Mouse (Mus musculus): ENCODE measurements around the gene Nrsn2. TPM values are rescaled to one million over a fixed set of nuclear protein-coding genes. Genes with fewer than 3 reads are reported as not detected.
"Not testable (repeated sequence)": the region's sequence is repeated elsewhere in the genome, so short reads cannot be mapped to it uniquely, and the experiment has no call there.

The Nrsn2 gene
- polyA plus RNA-seq, 1 experiment = 0.51 TPM

DNA sequence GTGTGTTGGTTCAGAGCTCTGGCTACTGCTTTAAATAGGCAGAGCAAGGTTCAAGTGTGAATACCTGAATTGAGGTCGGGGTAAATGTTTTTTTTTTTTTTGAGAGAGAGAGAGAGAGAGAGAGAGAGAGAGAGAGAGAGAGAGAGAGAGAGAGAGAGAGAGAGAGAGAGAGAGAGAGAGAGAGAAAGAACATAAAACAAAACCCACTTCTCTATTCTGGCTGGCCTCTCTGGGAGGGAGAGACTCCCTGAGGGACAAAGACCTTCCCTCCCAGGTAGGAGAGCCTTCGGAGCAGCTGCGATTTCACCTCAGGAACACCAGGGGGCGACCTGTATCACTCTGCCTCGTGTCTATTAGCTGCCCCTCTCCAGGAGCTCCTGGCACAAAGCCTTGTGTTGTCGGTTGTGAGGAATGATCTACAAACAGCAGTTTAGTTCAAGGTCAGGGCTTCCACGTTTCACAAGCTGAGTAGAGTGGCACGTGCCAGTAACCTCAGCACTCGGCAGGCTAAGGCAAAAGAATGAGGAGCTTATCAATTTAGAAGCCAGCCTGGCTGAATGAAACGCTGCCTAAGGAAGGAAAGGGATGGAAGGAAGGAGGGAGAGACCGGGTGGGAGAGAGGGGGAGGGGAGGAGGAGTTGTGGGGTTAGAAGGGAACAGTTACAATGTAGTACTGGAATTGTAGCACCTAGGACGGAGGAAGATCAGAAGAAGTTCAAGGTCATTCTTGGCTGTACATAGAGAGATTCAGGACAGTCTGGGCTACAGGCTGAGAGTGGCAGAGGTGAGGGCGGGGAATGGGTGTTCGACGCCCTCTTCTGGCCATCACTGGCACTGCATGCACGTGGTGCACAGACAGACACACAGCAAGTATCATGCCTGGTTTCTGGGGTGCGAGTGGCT, 12.9 kb downstream of the Nrsn2 start:
- Histone ChIP-seq H3K4me1 (ENCODE audit: control insufficient read depth, insufficient read depth, insufficient read length, low read length) (peaks cover 27% of the 10 kb centered on the region; the same call in 1 of the 2 replicates), H3K27me3 (ENCODE audit: control insufficient read depth, insufficient read depth, low read length) (no peaks in the 10 kb centered on the region), H3K27ac (ENCODE audit: insufficient read depth, low read depth, low read length) (peak overlapping the region; percentile 62), H3K36me3 (ENCODE audit: control insufficient read depth, insufficient read depth, low read length) (no peaks in the 10 kb centered on the region), H3K4me3 (ENCODE audit: low read depth, low read length) (peak overlapping the region; percentile 11)
- WGBS = 6% methylated on average over 17 of the region's 17 CpGs
- TF ChIP-seq CTCF (IDR thresholded peaks at IDR 0.05; ENCODE audit: extremely low read depth, insufficient read length, insufficient replicate concordance, low read depth, low read length) (peak; percentile 90), POLR2A (IDR thresholded peaks at IDR 0.05; ENCODE audit: low read depth, low read length) (no peak)

DNA sequence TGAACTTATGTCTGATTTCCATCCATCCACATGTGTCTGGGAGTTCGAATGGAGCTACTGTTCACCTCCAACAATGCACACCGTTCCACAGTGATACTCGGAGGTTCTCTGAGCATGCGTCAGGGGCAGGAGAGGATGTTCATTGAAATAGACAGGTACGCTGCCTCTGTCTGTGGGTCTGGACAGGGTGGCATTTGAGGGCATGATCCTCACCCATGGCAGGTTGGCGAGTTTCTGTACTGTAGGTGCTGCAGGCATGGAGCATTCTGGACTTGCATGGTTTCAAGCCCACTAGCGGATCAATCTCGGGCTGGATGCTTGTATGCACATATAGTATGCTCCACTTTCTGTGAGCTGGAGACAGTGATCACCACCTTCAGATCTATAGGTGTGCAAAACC, 15.2 kb downstream of the Nrsn2 start:
- TF ChIP-seq POLR2A (IDR thresholded peaks at IDR 0.05; ENCODE audit: low read depth, low read length) (no peak), CTCF (IDR thresholded peaks at IDR 0.05; ENCODE audit: extremely low read depth, insufficient read length, insufficient replicate concordance, low read depth, low read length) (no peak)
- Histone ChIP-seq H3K4me3 (ENCODE audit: low read depth, low read length) (no peak overlapping the region), H3K4me1 (ENCODE audit: control insufficient read depth, insufficient read depth, insufficient read length, low read length) (peaks cover 27% of the 10 kb centered on the region; the same call in 1 of the 2 replicates), H3K27ac (ENCODE audit: insufficient read depth, low read depth, low read length) (0 out of 2 replicates have a peak overlapping the region, but pooled peaks have one; percentile 82), H3K36me3 (ENCODE audit: control insufficient read depth, insufficient read depth, low read length) (no peaks in the 10 kb centered on the region), H3K27me3 (ENCODE audit: control insufficient read depth, insufficient read depth, low read length) (no peaks in the 10 kb centered on the region)
- WGBS = 92% methylated on average over 8 of the region's 8 CpGs

DNA sequence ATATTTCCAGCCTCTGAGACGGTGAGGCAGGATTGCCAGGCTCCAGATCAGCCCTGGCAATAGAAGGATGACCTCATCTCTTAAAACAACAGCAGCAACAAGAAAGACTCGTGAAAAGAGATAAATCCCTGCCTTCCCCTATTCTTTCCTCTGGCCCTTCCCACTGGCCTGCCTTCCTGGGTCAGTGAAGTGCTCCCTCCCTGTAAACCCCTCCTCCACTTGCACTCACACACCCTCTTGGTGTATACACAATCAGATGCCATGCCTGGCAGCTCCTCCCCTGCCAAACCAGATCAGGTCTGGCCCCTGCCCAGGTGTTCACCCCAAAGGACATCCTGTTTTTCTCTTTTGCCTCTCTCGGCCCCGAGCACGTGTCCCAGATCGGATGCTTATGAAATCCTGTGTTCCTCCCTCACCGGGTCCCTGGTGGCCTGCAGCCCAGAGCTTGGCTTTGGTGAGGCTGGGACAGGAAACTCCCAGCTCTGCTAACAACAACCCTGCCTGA, 16.1 kb downstream of the Nrsn2 start:
- TF ChIP-seq POLR2A (IDR thresholded peaks at IDR 0.05; ENCODE audit: low read depth, low read length) = no peak
- no peak for TF ChIP-seq CTCF (IDR thresholded peaks at IDR 0.05; ENCODE audit: extremely low read depth, insufficient read length, insufficient replicate concordance, low read depth, low read length)
- H3K4me1 ChIP-seq (ENCODE audit: control insufficient read depth, insufficient read depth, insufficient read length, low read length) = peaks cover 27% of the 10 kb centered on the region; the same call in 1 of the 2 replicates
- H3K4me3 ChIP-seq (ENCODE audit: low read depth, low read length) = no peak overlapping the region
- H3K27me3 ChIP-seq (ENCODE audit: control insufficient read depth, insufficient read depth, low read length) = no peaks in the 10 kb centered on the region
- peak overlapping the region; percentile 82 for H3K27ac ChIP-seq (ENCODE audit: insufficient read depth, low read depth, low read length)
- H3K36me3 ChIP-seq (ENCODE audit: control insufficient read depth, insufficient read depth, low read length) = no peaks in the 10 kb centered on the region
- WGBS = 5% methylated on average over 7 of the region's 7 CpGs

DNA sequence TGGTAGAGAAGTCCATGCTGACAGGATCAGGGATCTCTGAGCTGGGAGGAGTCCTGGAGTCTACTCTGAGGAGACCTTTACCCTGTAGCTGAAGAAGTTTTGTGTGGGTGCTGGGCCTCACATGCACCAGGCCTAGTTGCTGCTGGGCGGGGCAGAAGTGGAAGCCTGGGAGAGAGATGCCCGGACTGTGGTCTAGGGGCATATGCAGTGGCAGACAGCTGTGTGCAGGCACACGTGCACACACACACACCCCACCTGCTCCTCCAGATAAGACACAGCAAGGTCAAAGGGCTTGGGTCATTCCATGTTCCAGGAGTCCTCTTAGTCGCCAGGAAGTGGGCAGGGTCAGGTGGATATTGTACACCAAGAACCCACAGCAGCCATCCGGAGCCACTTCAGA, 16.8 kb downstream of the Nrsn2 start:
- peak overlapping the region; percentile 82 for H3K27ac ChIP-seq (ENCODE audit: insufficient read depth, low read depth, low read length)
- H3K27me3 ChIP-seq (ENCODE audit: control insufficient read depth, insufficient read depth, low read length) = no peaks in the 10 kb centered on the region
- TF ChIP-seq CTCF (IDR thresholded peaks at IDR 0.05; ENCODE audit: extremely low read depth, insufficient read length, insufficient replicate concordance, low read depth, low read length) = no peak
- no peak for TF ChIP-seq POLR2A (IDR thresholded peaks at IDR 0.05; ENCODE audit: low read depth, low read length)
- H3K4me3 ChIP-seq (ENCODE audit: low read depth, low read length) = no peak overlapping the region
- H3K4me1 ChIP-seq (ENCODE audit: control insufficient read depth, insufficient read depth, insufficient read length, low read length) = peaks cover 27% of the 10 kb centered on the region; the same call in 1 of the 2 replicates
- 23% methylated on average over 5 of the region's 5 CpGs for WGBS
- no peaks in the 10 kb centered on the region for H3K36me3 ChIP-seq (ENCODE audit: control insufficient read depth, insufficient read depth, low read length)

DNA sequence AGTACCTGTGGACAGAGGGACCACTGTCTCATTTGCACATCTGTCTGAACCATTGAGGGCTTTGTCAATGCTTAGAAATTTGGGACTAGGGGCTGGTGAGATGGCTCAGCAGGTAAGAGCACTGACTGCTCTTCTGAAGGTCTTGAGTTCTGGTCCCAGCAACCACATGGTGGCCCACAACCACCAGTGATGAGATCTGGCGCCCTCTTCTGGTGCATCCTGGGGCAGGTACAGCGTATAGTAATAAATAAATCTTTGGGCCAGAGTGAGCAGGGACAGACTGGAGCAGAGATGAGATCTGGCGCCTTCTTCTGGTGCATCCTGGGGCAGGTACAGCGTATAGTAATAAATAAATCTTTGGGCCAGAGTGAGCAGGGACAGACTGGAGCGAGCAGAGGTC, 17.5 kb downstream of the Nrsn2 start:
- not testable (repeated sequence) for H3K27me3 ChIP-seq (ENCODE audit: control insufficient read depth, insufficient read depth, low read length); H3K36me3 ChIP-seq (ENCODE audit: control insufficient read depth, insufficient read depth, low read length); H3K4me3 ChIP-seq (ENCODE audit: low read depth, low read length)
- TF ChIP-seq CTCF (IDR thresholded peaks at IDR 0.05; ENCODE audit: extremely low read depth, insufficient read length, insufficient replicate concordance, low read depth, low read length) = peak; percentile 37; the same call in 1 of the 2 replicates
- WGBS = 83% methylated on average over 5 of the region's 5 CpGs
- Histone ChIP-seq H3K27ac (ENCODE audit: insufficient read depth, low read depth, low read length) (peak overlapping the region; percentile 70), H3K4me1 (ENCODE audit: control insufficient read depth, insufficient read depth, insufficient read length, low read length) (peaks cover 26% of the 10 kb centered on the region; the same call in 1 of the 2 replicates)

DNA sequence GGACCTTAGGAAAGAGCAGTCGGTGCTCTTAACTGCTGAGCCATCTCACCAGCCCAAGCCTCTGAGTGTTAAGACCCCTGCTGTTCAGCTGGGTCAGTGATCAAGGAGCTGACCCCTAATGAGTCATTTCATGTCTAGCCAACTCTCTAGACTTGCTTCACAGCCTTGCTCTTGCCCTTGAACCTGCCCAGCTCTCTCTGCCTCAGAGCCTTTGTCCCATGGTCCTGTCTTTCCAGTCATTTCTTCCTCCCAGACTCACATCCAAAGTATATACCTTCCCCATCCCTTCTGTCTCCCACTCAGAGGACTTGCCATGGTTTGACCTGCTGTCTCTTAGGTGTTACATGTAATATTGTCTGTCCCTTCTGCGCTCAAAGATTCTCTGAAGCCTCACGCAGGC, 19.2 kb downstream of the Nrsn2 start:
- WGBS = 96% methylated on average over 3 of the region's 3 CpGs
- H3K36me3 ChIP-seq (ENCODE audit: control insufficient read depth, insufficient read depth, low read length) = no peaks in the 10 kb centered on the region
- H3K27ac ChIP-seq (ENCODE audit: insufficient read depth, low read depth, low read length) = no peak overlapping the region
- no peaks in the 10 kb centered on the region for H3K27me3 ChIP-seq (ENCODE audit: control insufficient read depth, insufficient read depth, low read length)
- H3K4me1 ChIP-seq (ENCODE audit: control insufficient read depth, insufficient read depth, insufficient read length, low read length) = peaks cover 23% of the 10 kb centered on the region; the same call in 1 of the 2 replicates
- no peak overlapping the region for H3K4me3 ChIP-seq (ENCODE audit: low read depth, low read length)
- TF ChIP-seq CTCF (IDR thresholded peaks at IDR 0.05; ENCODE audit: extremely low read depth, insufficient read length, insufficient replicate concordance, low read depth, low read length) (no peak), POLR2A (IDR thresholded peaks at IDR 0.05; ENCODE audit: low read depth, low read length) (no peak)

DNA sequence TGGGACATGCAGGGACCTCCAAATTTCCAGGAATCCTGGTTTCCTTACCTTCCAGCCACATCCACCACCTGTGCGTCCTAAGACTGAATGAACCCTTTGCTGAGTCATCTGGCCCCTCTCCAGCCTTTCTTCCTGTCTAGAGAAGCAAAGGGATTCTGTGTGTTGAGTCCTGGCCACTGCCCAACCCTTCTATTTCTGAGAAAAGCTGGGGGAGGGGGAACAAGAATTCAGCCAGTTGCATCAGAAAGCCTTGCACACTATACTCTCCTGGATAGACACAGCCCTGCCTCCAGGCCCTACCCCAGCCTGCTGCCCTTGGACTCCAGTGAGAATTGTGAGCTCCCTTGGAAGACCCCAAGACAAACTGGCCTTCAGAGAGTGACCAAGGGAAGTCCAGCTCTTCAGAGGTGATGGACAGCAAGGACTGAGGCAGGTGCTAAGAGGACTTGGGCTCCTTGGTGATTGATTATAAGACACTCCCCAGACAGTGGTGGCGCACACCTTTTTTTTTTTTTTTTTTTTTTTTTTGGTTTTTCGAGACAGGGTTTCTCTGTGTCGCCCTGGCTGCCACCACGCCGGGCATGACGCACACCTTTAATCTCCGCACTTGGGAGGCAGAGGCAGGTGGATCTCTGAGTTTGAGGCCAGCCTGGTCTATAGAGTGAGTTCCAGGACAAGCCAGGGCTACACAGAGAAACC, 26.4 kb downstream of the Nrsn2 start:
- H3K27ac ChIP-seq (ENCODE audit: insufficient read depth, low read depth, low read length) = no peak overlapping the region
- H3K4me1 ChIP-seq (ENCODE audit: control insufficient read depth, insufficient read depth, insufficient read length, low read length) = no peaks in the 10 kb centered on the region
- TF ChIP-seq POLR2A (IDR thresholded peaks at IDR 0.05; ENCODE audit: low read depth, low read length) = no peak
- no peak overlapping the region for H3K4me3 ChIP-seq (ENCODE audit: low read depth, low read length)
- WGBS = 72% methylated on average over 8 of the region's 8 CpGs
- no peaks in the 10 kb centered on the region for H3K27me3 ChIP-seq (ENCODE audit: control insufficient read depth, insufficient read depth, low read length)
- H3K36me3 ChIP-seq (ENCODE audit: control insufficient read depth, insufficient read depth, low read length) = no peaks in the 10 kb centered on the region

All from small intestine, adult 2 months (tissue).